Mouse (Mus musculus) heart, embryonic 10.5 days (tissue): ENCODE measurements around the gene Atxn2l. TPM values are rescaled to one million over a fixed set of nuclear protein-coding genes. Genes with fewer than 3 reads are reported as not detected.
A peak's percentile ranks its signal among the peaks of the same experiment; 100 is the strongest.

Experiments
- DNase-seq: peaks from one replicate; pipeline ENCODE4 v3.0.0-alpha.2; 2017; ENCODE audit warnings: low spot score
- H3K27ac ChIP-seq: fragments of 300-500 bp; sonication (generic); 2 replicates; pipeline ENCODE4 v1.5.1; 2016; ENCODE audit warnings: mild to moderate bottlenecking
- H3K27me3 ChIP-seq: fragments of 300-500 bp; sonication (generic); 2 replicates; pipeline ENCODE4 v1.6.1; 2016; ENCODE audit warnings: mild to moderate bottlenecking; ENCODE audit not compliant: poor library complexity, insufficient read depth, severe bottlenecking
- H3K36me3 ChIP-seq: fragments of 300-500 bp; sonication (generic); 2 replicates; pipeline ENCODE4 v1.6.1; 2016; ENCODE audit warnings: mild to moderate bottlenecking, moderate library complexity
- H3K4me1 ChIP-seq: fragments of 300-500 bp; sonication (generic); 2 replicates; pipeline ENCODE4 v1.6.1; 2016; ENCODE audit warnings: mild to moderate bottlenecking
- H3K4me3 ChIP-seq: fragments of 300-500 bp; sonication (generic); 2 replicates; pipeline ENCODE4 v1.5.1; 2016; ENCODE audit warnings: mild to moderate bottlenecking, moderate library complexity
- H3K9me3 ChIP-seq: fragments of 300-500 bp; sonication (generic); 2 replicates; pipeline ENCODE4 v1.6.1; 2016; ENCODE audit warnings: mild to moderate bottlenecking, moderate library complexity
- WGBS: fragments of 180-500 bp; shearing (Covaris S2); methylation state at CpG from one replicate; pipeline ENCODE4 v1.1.7; 2016; 5-methylcytosine and 5-hydroxymethylcytosine counted together
- polyA plus RNA-seq: library from polyadenylated mRNA; unstranded; fragments of >200 nt; fragmentation: Nextera tagmentation; extraction: Ambion mirVana; gene quantifications from 2 replicates; pipeline ENCODE4 v1.2.1, GENCODE M21; 2016

The Atxn2l gene
- 43.6 and 52.3 TPM in 2 replicates for polyA plus RNA-seq

- Histone ChIP-seq H3K27ac (peak within 1 kb of the TSS; percentile 100), H3K27me3 (no peaks in the 10 kb centered on the region), H3K4me3 (peak within 1 kb of the TSS; percentile 100), H3K4me1 (peaks cover 11% of the 10 kb centered on the region; the same call in 1 of the 2 replicates), H3K9me3 (no peaks in the 10 kb centered on the region), H3K36me3 (peaks cover 29% of the 10 kb centered on the region)
- WGBS, result under 1% methylated on average over 67 of the region's 72 CpGs
- peak; percentile 99 for DNase-seq
Measured at GRCm38 (mm10) chr7:126503273-126503878, at the start of gene Atxn2l. TSS of gene Atxn2l (minus strand) at chr7:126503437.

DNA sequence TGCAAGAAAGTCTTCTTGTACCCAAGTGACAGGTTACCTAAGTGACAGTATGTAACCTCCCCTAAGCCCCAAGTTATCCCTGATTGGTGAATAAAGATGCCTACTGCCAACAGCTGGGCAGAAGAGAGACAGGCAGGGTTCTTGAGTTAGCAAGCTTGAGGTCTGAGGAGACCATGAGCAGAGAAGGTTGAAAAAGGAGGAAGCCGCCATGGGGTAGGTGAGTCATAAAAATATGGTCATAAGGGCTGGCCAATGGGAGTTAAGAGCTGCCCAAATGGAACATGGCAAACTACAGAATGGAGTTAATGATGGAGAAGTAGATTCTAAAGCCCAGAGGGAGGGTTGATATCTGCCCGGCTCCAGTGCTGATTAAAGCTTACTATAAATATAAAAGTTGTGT is 42.4 kb upstream of the Atxn2l start:
- Histone ChIP-seq H3K9me3 (no peaks in the 10 kb centered on the region), H3K36me3 (peaks cover 73% of the 10 kb centered on the region), H3K4me1 (no peaks in the 10 kb centered on the region), H3K27me3 (no peaks in the 10 kb centered on the region), H3K27ac (no peak overlapping the region), H3K4me3 (no peak overlapping the region)
- DNase-seq, result peak; percentile 17
- WGBS, result 91% methylated on average over 2 of the region's 2 CpGs

DNA sequence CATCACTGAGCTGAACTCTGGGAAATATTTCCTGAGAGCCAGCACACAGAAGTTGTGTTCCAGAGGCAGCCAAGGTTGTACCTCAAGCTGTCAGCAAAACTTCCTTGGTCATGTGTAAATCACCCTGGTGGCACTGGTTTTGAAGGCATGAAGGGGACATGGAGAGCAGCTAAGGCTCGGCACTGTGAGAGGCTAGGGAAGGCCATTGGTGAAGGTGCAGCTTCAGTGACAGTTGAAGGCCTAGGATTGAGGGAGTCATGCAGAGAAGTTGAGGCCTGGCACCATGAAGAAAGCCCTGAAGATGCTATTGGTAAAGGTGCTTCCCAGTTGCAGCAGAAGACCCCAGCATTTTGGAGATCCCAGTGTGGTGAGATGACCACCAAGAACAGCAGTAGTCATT is 38.4 kb upstream of the Atxn2l start:
- peaks cover 33% of the 10 kb centered on the region for H3K36me3 ChIP-seq
- H3K4me3 ChIP-seq, result no peak overlapping the region
- 84% methylated on average over 1 of the region's 1 CpGs for WGBS
- DNase-seq, result peak; percentile 57
- no peaks in the 10 kb centered on the region for H3K4me1 ChIP-seq
- H3K27me3 ChIP-seq, result peaks cover 6% of the 10 kb centered on the region
- no peaks in the 10 kb centered on the region for H3K9me3 ChIP-seq
- no peak overlapping the region for H3K27ac ChIP-seq

- no peaks in the 10 kb centered on the region for H3K9me3 ChIP-seq
- H3K27ac ChIP-seq, result no peak overlapping the region
- peak; percentile 72 for DNase-seq
- 0 out of 2 replicates have a peak, but pooled peaks cover 2% of the 10 kb centered on the region for H3K36me3 ChIP-seq
- H3K27me3 ChIP-seq, result peaks cover 20% of the 10 kb centered on the region
- WGBS, result 70% methylated on average over 5 of the region's 5 CpGs
- no peak overlapping the region for H3K4me3 ChIP-seq
- 0 out of 2 replicates have a peak, but pooled peaks cover 4% of the 10 kb centered on the region for H3K4me1 ChIP-seq
Measured at GRCm38 (mm10) chr7:126537820-126538585, 34.8 kb upstream of the Atxn2l start.

DNA sequence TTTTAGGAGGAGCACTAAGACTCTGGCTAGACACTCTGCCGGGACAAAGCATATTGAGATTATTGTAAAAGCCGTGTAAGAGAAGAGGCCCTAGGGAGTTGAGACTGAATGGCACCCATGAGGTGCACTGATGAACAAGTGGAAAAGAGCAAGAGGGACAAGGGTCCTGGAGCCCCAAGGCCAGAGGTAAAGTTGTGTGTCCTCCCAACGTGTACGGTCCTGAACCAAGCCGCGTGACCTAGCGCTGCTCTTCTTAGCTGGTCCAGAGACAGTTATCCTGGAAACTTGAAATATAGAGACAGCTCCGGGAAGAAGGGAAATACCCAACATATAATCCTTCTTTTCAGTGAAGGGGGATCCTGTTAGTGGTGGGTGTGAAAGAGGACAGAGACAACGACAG is 33.2 kb upstream of the Atxn2l start:
- Histone ChIP-seq H3K9me3 (no peaks in the 10 kb centered on the region), H3K36me3 (no peaks in the 10 kb centered on the region), H3K4me1 (0 out of 2 replicates have a peak, but pooled peaks cover 4% of the 10 kb centered on the region), H3K27me3 (peaks cover 20% of the 10 kb centered on the region), H3K27ac (no peak overlapping the region), H3K4me3 (peak overlapping the region; percentile 53)
- DNase-seq, result peak; percentile 69
- 64% methylated on average over 9 of the region's 9 CpGs for WGBS

DNA sequence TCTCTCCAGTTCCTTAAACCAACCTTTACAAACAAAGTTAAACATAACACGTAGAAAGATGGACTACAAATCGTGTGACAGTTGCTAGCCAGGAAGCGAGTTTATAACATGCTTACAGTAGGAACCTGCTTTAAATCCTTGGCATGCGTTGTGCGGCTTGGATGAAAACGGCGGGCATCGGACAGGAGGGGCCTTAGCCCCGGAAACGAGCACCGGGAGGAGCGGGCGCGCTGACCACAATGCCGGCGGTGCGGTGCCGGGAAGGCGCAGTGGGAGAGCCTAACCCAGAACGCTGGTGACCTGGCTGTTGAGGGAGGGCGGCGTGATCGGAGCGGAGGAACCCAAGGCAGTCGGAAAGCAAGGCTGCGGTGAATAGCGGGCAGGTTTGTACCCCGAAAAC is 32.5 kb upstream of the Atxn2l start:
- Histone ChIP-seq H3K27me3 (peaks cover 20% of the 10 kb centered on the region), H3K4me1 (0 out of 2 replicates have a peak, but pooled peaks cover 4% of the 10 kb centered on the region), H3K27ac (peak overlapping the region; percentile 75), H3K36me3 (no peaks in the 10 kb centered on the region), H3K4me3 (peak overlapping the region; percentile 53), H3K9me3 (no peaks in the 10 kb centered on the region)
- DNase-seq, result peak; percentile 76
- WGBS, result 2% methylated on average over 28 of the region's 28 CpGs

- WGBS, result 63% methylated on average over 1 of the region's 1 CpGs
- no peak overlapping the region for H3K27ac ChIP-seq
Measured at GRCm38 (mm10) chr7:126533434-126533833, 30.2 kb upstream of the Atxn2l start.

DNA sequence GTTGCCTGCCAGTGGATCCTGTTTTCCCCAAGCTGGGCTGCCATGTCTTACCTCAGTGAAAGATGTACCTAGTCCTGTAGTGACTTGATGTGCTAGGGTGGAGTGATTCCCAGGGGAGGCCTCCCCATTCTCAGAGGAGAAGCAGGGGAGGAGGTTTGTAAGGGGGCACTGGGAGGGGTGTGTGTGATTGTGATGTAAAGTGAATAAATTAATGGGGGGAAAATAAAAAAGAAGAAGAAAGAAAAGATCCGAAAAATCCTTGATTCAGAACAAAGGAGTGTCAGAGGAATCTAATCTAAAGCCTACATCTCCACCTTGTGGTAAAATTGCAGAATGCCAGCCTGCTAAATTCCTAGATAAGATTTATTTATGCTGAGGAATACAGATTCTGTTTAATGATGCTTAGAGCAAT is 24.9 kb upstream of the Atxn2l start:
- H3K9me3 ChIP-seq, result no peaks in the 10 kb centered on the region
- no peaks in the 10 kb centered on the region for H3K36me3 ChIP-seq
- WGBS, result 24% methylated on average over 1 of the region's 1 CpGs
- H3K4me1 ChIP-seq, result no peaks in the 10 kb centered on the region
- peak overlapping the region; percentile 71 for H3K27ac ChIP-seq
- no peaks in the 10 kb centered on the region for H3K27me3 ChIP-seq
- no peak overlapping the region for H3K4me3 ChIP-seq
- DNase-seq, result peak; percentile 66

More at GRCm38 (mm10) chr7:126533434-126533833, 30.2 kb upstream of the Atxn2l start:
- Histone ChIP-seq H3K4me3 (no peak overlapping the region), H3K27me3 (peaks cover 20% of the 10 kb centered on the region), H3K9me3 (no peaks in the 10 kb centered on the region), H3K4me1 (0 out of 2 replicates have a peak, but pooled peaks cover 4% of the 10 kb centered on the region), H3K36me3 (no peaks in the 10 kb centered on the region)
- DNase-seq, result peak; percentile 56

- Histone ChIP-seq H3K9me3 (no peaks in the 10 kb centered on the region), H3K4me3 (no peak overlapping the region), H3K27me3 (no peaks in the 10 kb centered on the region), H3K4me1 (no peaks in the 10 kb centered on the region), H3K36me3 (no peaks in the 10 kb centered on the region), H3K27ac (no peak overlapping the region)
- no peak for DNase-seq
- 74% methylated on average over 3 of the region's 3 CpGs for WGBS
Measured at GRCm38 (mm10) chr7:126523316-126523715, 20.1 kb upstream of the Atxn2l start.

DNA sequence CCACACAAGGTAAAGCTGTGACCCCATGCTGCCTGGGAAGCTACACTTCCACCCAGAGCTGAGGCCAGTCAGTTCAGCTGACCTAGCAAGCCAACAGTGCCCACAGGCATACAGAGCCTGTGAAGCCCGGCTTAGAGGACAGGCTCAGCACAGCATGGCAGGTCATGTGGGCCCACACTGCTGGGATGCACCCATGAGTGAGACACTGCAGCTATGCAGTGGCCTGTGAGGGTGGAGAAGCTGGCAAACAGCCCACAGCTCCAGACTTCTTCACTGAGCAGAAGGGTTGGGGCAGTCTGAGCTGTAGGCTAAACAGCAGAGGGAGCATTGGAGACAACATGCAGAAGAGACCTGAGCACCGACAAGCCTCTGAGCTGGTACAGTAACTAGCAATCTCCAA is 16.3 kb upstream of the Atxn2l start:
- Histone ChIP-seq H3K36me3 (no peaks in the 10 kb centered on the region), H3K4me3 (no peak overlapping the region), H3K9me3 (no peaks in the 10 kb centered on the region), H3K27me3 (no peaks in the 10 kb centered on the region), H3K27ac (no peak overlapping the region), H3K4me1 (no peaks in the 10 kb centered on the region)
- WGBS, result 66% methylated on average over 2 of the region's 2 CpGs
- peak; percentile 74 for DNase-seq

GRCm38 (mm10) chr7:126518261-126518941 is 15.2 kb upstream of the Atxn2l start:
- Histone ChIP-seq H3K36me3 (no peaks in the 10 kb centered on the region), H3K27me3 (no peaks in the 10 kb centered on the region), H3K27ac (no peak overlapping the region), H3K4me3 (no peak overlapping the region), H3K9me3 (no peaks in the 10 kb centered on the region), H3K4me1 (no peaks in the 10 kb centered on the region)
- DNase-seq, result peak; percentile 67
- WGBS, result 86% methylated on average over 5 of the region's 5 CpGs

- no peaks in the 10 kb centered on the region for H3K27me3 ChIP-seq
- no peak for DNase-seq
- no peak overlapping the region for H3K27ac ChIP-seq
- H3K36me3 ChIP-seq, result no peaks in the 10 kb centered on the region
- no peaks in the 10 kb centered on the region for H3K4me1 ChIP-seq
- no peaks in the 10 kb centered on the region for H3K9me3 ChIP-seq
- H3K4me3 ChIP-seq, result no peak overlapping the region
- WGBS, result 65% methylated on average over 3 of the region's 3 CpGs
Measured at GRCm38 (mm10) chr7:126511287-126511686, 8.1 kb upstream of the Atxn2l start.
